Mouse (Mus musculus): Measurements from ENCODE around the gene Sqstm1.

- no peak for TF ChIP-seq POLR2A (IDR thresholded peaks at IDR 0.05; ENCODE audit: control insufficient read depth in 1 of 2, insufficient read depth in 1 of 2, low read depth in 1 of 2, low read length in 2 of 2, poor library complexity in 1 of 2)
- no peak for TF ChIP-seq MAFK (IDR thresholded peaks at IDR 0.05; ENCODE audit: borderline replicate concordance, low read depth, low read length)
Measured at GRCm38 (mm10) chr11:50197500-50197899, 13.1 kb downstream of the Sqstm1 start.

Measured in MEL (cell line).